11 mouse cellular contexts compared by ENCODE assay signal in the genomic region with DNA sequence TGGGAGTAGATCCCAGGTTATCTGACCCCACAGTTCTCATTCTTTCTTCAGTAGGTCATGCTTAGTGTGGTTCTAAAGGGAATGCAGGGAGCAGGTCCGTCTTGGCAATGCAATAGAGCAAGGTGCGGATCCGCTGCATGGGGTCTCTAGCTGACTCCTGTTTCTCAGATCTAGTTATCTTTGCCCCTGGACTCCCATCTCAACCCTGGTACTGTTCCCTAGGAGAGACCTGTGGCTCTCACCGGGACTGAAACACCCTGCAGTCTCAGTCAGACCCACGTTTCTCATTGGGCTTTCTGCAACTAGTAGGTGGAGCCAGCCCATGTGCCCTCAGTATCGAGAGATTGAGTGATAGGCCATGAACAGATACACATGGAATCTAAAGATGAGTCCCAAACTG. TPM values are rescaled to one million over a fixed set of nuclear protein-coding genes. Genes with fewer than 3 reads are reported as not detected.
DNase-seq lines count a peak whose midpoint lies in the region; ATAC-seq lines count a peak whose summit lies in the region.
"Had no signal": no experiment of that assay in that cellular context is flagged by ENCODE, and none has a peak within 500 bp of the region (broad histone marks: within the 10 kb centered on the region; RNA-seq: fewer than 3 reads in every experiment).

No protein-coding gene starts in this region.

- H3K4me1 ChIP-seq in hindbrain, embryonic 10.5 days (replicated peaks): peaks cover 98% of the 10 kb centered on the region
- peaks cover 14% of the 10 kb centered on the region; the same call in 1 of the 2 replicates for H3K4me1 ChIP-seq in hindbrain, embryonic 14.5 days (replicated peaks; ENCODE audit: control insufficient read depth, insufficient read depth, low read length)
- peaks cover 92% of the 10 kb centered on the region for H3K4me1 ChIP-seq in midbrain, embryonic 10.5 days
- H3K4me1 ChIP-seq in midbrain, embryonic 11.5 days (ENCODE audit: control insufficient read depth, insufficient read depth, low read length): peaks cover 29% of the 10 kb centered on the region
- H3K4me1 ChIP-seq in intestine, embryonic 15.5 days (replicated peaks): peaks cover 97% of the 10 kb centered on the region

- peak overlapping the region; percentile 81; the same call in 1 of the 2 replicates for H3K27ac ChIP-seq in hindbrain, embryonic 10.5 days
- H3K27ac ChIP-seq in hindbrain, embryonic 14.5 days: no peak overlapping the region
- peak overlapping the region; percentile 67 for H3K27ac ChIP-seq in midbrain, embryonic 10.5 days (replicated peaks)
- no peak overlapping the region; the same call in 1 of the 2 replicates for H3K27ac ChIP-seq in midbrain, embryonic 11.5 days (ENCODE audit: low read depth, low read length)
- peak overlapping the region; percentile 86 for H3K27ac ChIP-seq in intestine, embryonic 15.5 days

- ATAC-seq in hindbrain, embryonic 14.5 days (ENCODE audit: low FRiP score): no peak
- no peak for ATAC-seq in midbrain, embryonic 11.5 days (ENCODE audit: low FRiP score)
- no peak for ATAC-seq in intestine, embryonic 15.5 days
- ATAC-seq in megakaryocyte-erythroid progenitor cell, adult 5-6 weeks (replicated peaks; ENCODE audit: low FRiP score, low TSS enrichment, poor library complexity, severe bottlenecking): no peak

- no peak overlapping the region for H3K9ac ChIP-seq in hindbrain, embryonic 14.5 days
- H3K9ac ChIP-seq in midbrain, embryonic 11.5 days (ENCODE audit: low read length): no peak overlapping the region
- H3K9ac ChIP-seq in intestine, embryonic 15.5 days: 0 out of 2 replicates have a peak overlapping the region, but pooled peaks have one; percentile 23

- WGBS in hindbrain, embryonic 10.5 days: 53% methylated on average over 6 of the region's 6 CpGs
- WGBS in hindbrain, embryonic 14.5 days: 52% methylated on average over 6 of the region's 6 CpGs
- 59% methylated on average over 6 of the region's 6 CpGs for WGBS in midbrain, embryonic 10.5 days
- WGBS in midbrain, embryonic 11.5 days: 61% methylated on average over 6 of the region's 6 CpGs
- WGBS in intestine, embryonic 15.5 days: 56% methylated on average over 6 of the region's 6 CpGs

- H3K4me3 ChIP-seq in hindbrain, embryonic 10.5 days: no peak overlapping the region
- H3K4me3 ChIP-seq in hindbrain, embryonic 14.5 days (replicated peaks; ENCODE audit: low read length): no peak overlapping the region
- H3K4me3 ChIP-seq in midbrain, embryonic 10.5 days: no peak overlapping the region
- no peak overlapping the region for H3K4me3 ChIP-seq in midbrain, embryonic 11.5 days (ENCODE audit: low read depth, low read length)
- H3K4me3 ChIP-seq in intestine, embryonic 15.5 days (replicated peaks): no peak overlapping the region

- DNase-seq in hindbrain, embryonic 10.5 days (ENCODE audit: low spot score): no peak
- DNase-seq in hindbrain, embryonic 14.5 days (ENCODE audit: low spot score): no peak
- DNase-seq in midbrain, embryonic 10.5 days (ENCODE audit: low spot score): no peak
- DNase-seq in midbrain, embryonic 11.5 days (ENCODE audit: low spot score, missing footprints): no peak
- no peak for DNase-seq in thymus, postnatal 4 days
- DNase-seq: right cerebral cortex, postnatal 4 days; thymus, adult 18-20 months had no signal

- H3K36me3 ChIP-seq in hindbrain, embryonic 10.5 days: no peaks in the 10 kb centered on the region
- no peaks in the 10 kb centered on the region for H3K36me3 ChIP-seq in hindbrain, embryonic 14.5 days (replicated peaks; ENCODE audit: control insufficient read depth, insufficient read depth)
- peaks cover 6% of the 10 kb centered on the region; the same call in 1 of the 2 replicates for H3K36me3 ChIP-seq in midbrain, embryonic 10.5 days
- no peaks in the 10 kb centered on the region for H3K36me3 ChIP-seq in midbrain, embryonic 11.5 days (ENCODE audit: control insufficient read depth, insufficient read depth, low read length)
- no peaks in the 10 kb centered on the region for H3K36me3 ChIP-seq in intestine, embryonic 15.5 days
- H3K36me3 ChIP-seq: G1E had no signal

- no peaks in the 10 kb centered on the region for H3K9me3 ChIP-seq in hindbrain, embryonic 10.5 days
- no peaks in the 10 kb centered on the region for H3K9me3 ChIP-seq in hindbrain, embryonic 14.5 days (ENCODE audit: control insufficient read depth, low read length)
- no peaks in the 10 kb centered on the region for H3K9me3 ChIP-seq in midbrain, embryonic 10.5 days (replicated peaks)
- H3K9me3 ChIP-seq in midbrain, embryonic 11.5 days (ENCODE audit: control insufficient read depth, low read length): no peaks in the 10 kb centered on the region
- H3K9me3 ChIP-seq in intestine, embryonic 15.5 days: no peaks in the 10 kb centered on the region
- H3K9me3 ChIP-seq: G1E had no signal

- no peak overlapping the region for H3K4me2 ChIP-seq in hindbrain, embryonic 14.5 days (replicated peaks)
- no peak overlapping the region for H3K4me2 ChIP-seq in midbrain, embryonic 11.5 days
- H3K4me2 ChIP-seq in intestine, embryonic 15.5 days (replicated peaks): no peak overlapping the region; the same call in 1 of the 2 replicates

- H3K27me3 ChIP-seq in hindbrain, embryonic 10.5 days (ENCODE audit: insufficient read depth, poor library complexity, severe bottlenecking): peaks cover 10% of the 10 kb centered on the region; the same call in 1 of the 2 replicates
- H3K27me3 ChIP-seq in hindbrain, embryonic 14.5 days (ENCODE audit: control insufficient read depth, insufficient read depth, low read length): no peaks in the 10 kb centered on the region
- peaks cover 12% of the 10 kb centered on the region; the same call in 1 of the 2 replicates for H3K27me3 ChIP-seq in midbrain, embryonic 10.5 days (ENCODE audit: low read depth, poor library complexity, severe bottlenecking)
- H3K27me3 ChIP-seq in midbrain, embryonic 11.5 days (ENCODE audit: control insufficient read depth, insufficient read depth, low read length): no peaks in the 10 kb centered on the region
- H3K27me3 ChIP-seq in intestine, embryonic 15.5 days (replicated peaks): no peaks in the 10 kb centered on the region

RNA-seq across cellular contexts. Expression of a gene that starts 9.0 kb away (rescaled TPM):
- 15.2 and 18.2 TPM in 2 replicates for polyA plus RNA-seq in hindbrain, embryonic 10.5 days (2016; fragmentation: Nextera tagmentation; extraction: Ambion mirVana)
- polyA plus RNA-seq in hindbrain, embryonic 14.5 days (2014; fragmentation: Nextera tagmentation; extraction: Ambion mirVana): 8.7 and 10.7 TPM in 2 replicates
- 11.6 and 15.3 TPM in 2 replicates for polyA plus RNA-seq in midbrain, embryonic 10.5 days (2016; fragmentation: Nextera tagmentation; extraction: Ambion mirVana)
- 9.6 and 11.2 TPM in 2 replicates for polyA plus RNA-seq in midbrain, embryonic 11.5 days (2014; fragmentation: Nextera tagmentation; extraction: Ambion mirVana)
- polyA plus RNA-seq in intestine, embryonic 15.5 days (2015; fragmentation: Nextera tagmentation; extraction: Ambion mirVana): 20.9 and 23.0 TPM in 2 replicates
- 0.22 TPM in 1 of 2 replicates, not detected in the other for total RNA-seq in megakaryocyte-erythroid progenitor cell, adult 5-6 weeks (2014; fragmentation: Nextera tagmentation)
- total RNA-seq in megakaryocyte-erythroid progenitor cell, adult 5-6 weeks (2017): not detected in 2 replicates
- polyA plus RNA-seq: G1E had no signal

RNA-seq across cellular contexts. Expression of a gene that starts 24.5 kb away (rescaled TPM):
- not detected in 2 replicates for polyA plus RNA-seq in hindbrain, embryonic 10.5 days (2016; fragmentation: Nextera tagmentation; extraction: Ambion mirVana)
- not detected in 2 replicates for polyA plus RNA-seq in hindbrain, embryonic 14.5 days (2014; fragmentation: Nextera tagmentation; extraction: Ambion mirVana)
- polyA plus RNA-seq in midbrain, embryonic 10.5 days (2016; fragmentation: Nextera tagmentation; extraction: Ambion mirVana): not detected in 2 replicates
- not detected in 2 replicates for polyA plus RNA-seq in midbrain, embryonic 11.5 days (2014; fragmentation: Nextera tagmentation; extraction: Ambion mirVana)
- not detected in 2 replicates for polyA plus RNA-seq in intestine, embryonic 15.5 days (2015; fragmentation: Nextera tagmentation; extraction: Ambion mirVana)
- total RNA-seq in megakaryocyte-erythroid progenitor cell, adult 5-6 weeks (2014; fragmentation: Nextera tagmentation): not detected in 2 replicates
- not detected in 2 replicates for total RNA-seq in megakaryocyte-erythroid progenitor cell, adult 5-6 weeks (2017)
- total RNA-seq: layer of hippocampus, postnatal 25 days had no signal
- polyA plus RNA-seq: G1E had no signal

RNA-seq across cellular contexts. Expression of a gene that starts 47.3 kb away (rescaled TPM):
- not detected in 2 replicates for polyA plus RNA-seq in hindbrain, embryonic 10.5 days (2016; fragmentation: Nextera tagmentation; extraction: Ambion mirVana)
- not detected in 2 replicates for polyA plus RNA-seq in hindbrain, embryonic 14.5 days (2014; fragmentation: Nextera tagmentation; extraction: Ambion mirVana)
- polyA plus RNA-seq in midbrain, embryonic 10.5 days (2016; fragmentation: Nextera tagmentation; extraction: Ambion mirVana): not detected in 2 replicates
- not detected in 2 replicates for polyA plus RNA-seq in midbrain, embryonic 11.5 days (2014; fragmentation: Nextera tagmentation; extraction: Ambion mirVana)
- polyA plus RNA-seq in intestine, embryonic 15.5 days (2015; fragmentation: Nextera tagmentation; extraction: Ambion mirVana): 74.8 and 281 TPM in 2 replicates
- total RNA-seq in megakaryocyte-erythroid progenitor cell, adult 5-6 weeks (2014; fragmentation: Nextera tagmentation): not detected in 2 replicates
- not detected in 2 replicates for total RNA-seq in megakaryocyte-erythroid progenitor cell, adult 5-6 weeks (2017)
- total RNA-seq: G1E; layer of hippocampus, postnatal 25 days had no signal
- polyA plus RNA-seq: G1E had no signal

Comparison
In these comparisons a context has a peak if more than half of its experiments do, and no peak if none do; other contexts are left out.
1. H3K27ac ChIP-seq: peak in hindbrain, embryonic 10.5 days (single experiment), midbrain, embryonic 10.5 days (single experiment) and intestine, embryonic 15.5 days (single experiment); none in hindbrain, embryonic 14.5 days (single experiment) and midbrain, embryonic 11.5 days (single experiment).
2. RNA of a gene that starts 47.3 kb away (polyA plus RNA-seq): 74.8 to 281 TPM in intestine, embryonic 15.5 days; not detected in hindbrain, embryonic 10.5 days, not detected in hindbrain, embryonic 14.5 days, not detected in midbrain, embryonic 10.5 days and not detected in midbrain, embryonic 11.5 days; every median in the first group is over 10 times any median in the second.